Mouse (Mus musculus): Measurements from ENCODE around the gene Qpct.

Qpct gene

DNA sequence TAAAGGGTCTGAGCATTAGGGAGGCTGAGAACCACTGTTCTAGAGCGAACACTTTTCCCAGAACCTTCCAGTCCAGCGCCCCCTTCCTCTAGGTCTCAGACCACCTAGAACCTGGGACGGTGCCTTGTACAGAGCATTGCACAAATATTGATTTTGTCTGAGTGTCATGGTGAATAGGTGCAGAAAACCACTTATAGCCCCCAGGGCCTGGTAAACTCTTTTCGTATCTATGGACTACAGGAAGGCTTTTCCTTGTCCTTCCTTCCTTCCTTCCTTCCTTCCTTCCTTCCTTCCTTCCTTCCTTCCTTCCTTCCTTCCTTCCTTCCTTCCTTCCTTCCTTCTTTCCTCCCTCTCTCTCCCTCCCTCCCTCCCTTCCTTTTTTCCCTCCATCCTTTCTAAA is at the start of gene Qpct:
TSS of gene Qpct (plus strand) at position 301 of the 400 bp plus-strand sequence.
- no peak for DNase-seq (ENCODE audit: low read depth, low spot score)

DNA sequence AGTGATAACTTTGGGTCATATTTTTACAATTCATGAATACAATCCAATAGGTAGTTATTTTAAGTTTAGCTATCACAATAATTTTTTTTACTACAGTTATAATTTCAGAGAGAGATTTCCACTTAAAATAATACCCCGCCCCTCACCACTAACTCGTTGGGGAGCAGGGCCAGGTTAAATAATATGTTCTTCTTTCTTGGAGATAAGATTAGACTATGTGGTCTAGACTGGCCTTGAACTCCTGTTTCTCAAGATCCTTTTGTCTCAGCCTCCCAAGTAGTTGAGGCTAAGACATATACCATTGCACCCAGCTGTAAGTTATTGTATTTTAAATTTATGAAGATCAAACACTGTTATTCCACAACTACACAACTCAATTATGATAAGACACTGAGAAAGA is 38.1 kb upstream of the Qpct start:
- DNase-seq (ENCODE audit: low read depth, low spot score), result no peak

DNA sequence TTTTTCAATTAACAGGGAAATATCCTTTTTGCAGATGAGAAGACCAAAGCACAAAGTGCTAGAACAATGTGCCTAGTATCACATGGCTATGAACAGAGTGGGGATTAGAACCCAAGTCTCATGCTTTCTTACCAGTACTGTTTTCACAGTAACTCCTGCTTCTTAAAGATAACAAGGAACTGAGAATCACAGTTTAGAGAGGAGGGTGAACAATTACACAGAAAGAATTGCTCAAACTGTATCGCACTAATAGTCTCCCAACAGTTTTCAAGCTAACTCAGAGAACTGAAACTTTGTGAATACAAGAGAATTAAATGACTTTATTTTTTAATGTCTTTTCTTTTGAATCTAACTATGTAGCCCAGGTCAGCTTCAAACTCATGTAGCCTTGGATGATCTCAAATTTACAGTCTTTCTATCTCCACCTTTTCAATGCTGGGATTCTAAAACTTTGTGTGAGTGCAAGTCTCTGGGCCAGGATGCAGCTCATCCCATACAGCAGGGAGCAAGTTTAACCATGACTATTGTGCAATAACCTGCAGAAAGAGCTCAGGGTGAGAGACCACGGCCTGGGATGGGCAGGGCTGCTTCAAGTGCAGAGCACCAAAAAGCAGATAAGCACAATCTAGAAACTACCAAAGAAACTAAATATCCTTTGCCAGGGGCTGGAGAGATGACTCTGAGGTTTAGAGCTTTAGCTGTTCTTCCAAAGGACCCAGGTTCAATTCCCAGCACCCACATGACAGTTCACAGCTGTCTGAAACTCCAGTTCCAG is 36.6 kb upstream of the Qpct start:
- DNase-seq (ENCODE audit: low read depth, low spot score), result no peak

DNA sequence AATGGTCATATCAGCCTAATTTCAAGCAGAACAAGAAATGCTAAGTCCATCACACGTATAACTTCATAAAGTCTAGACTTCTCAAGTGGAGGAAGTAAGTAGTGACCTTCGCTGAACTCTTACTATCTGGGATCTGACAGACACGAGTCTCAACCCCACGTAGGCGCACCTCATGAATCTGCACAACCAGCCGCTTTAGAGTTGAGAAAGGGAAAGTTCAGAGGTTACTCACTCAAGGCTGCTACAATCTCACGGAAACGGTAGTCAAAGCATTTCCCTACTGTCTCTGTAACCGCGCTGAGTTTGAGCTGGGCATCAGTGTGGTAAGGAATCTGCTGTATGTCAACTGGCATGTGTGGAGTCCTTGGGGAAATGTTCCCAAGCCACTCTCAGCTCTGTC is 35.9 kb upstream of the Qpct start:
- no peak for DNase-seq (ENCODE audit: low read depth, low spot score)

DNA sequence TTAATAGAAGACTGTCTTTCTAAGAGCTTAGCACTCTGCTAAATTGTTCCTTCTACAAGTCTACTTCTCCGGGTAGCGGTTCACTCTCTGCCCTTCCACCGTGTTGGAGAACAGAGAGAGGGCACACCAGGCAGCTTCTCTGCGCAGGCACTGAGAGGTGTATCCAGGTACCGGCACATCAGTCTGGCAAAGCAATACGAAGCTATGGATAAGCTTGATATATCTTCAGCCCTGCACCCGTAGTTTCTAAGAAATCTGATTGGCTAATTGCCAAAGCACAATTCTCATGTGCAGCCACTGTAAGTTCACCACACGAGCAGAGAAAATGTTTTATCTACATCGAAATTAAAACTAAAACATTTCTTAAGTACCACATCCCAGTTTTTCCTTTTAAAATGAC is 33.3 kb upstream of the Qpct start:
- DNase-seq (ENCODE audit: low read depth, low spot score), result no peak

- no peak for DNase-seq (ENCODE audit: low read depth, low spot score)
These were observed 31.9 kb upstream of the Qpct start for GRCm38 (mm10) chr17:79019726-79020207.

GRCm38 (mm10) chr17:79020208-79020983 is 31.3 kb upstream of the Qpct start, which contains the start of gene Prkd3:
Gene Prkd3 (minus strand): TSS chr17:79020816.
- DNase-seq (ENCODE audit: low read depth, low spot score), result peak; percentile 48

DNA sequence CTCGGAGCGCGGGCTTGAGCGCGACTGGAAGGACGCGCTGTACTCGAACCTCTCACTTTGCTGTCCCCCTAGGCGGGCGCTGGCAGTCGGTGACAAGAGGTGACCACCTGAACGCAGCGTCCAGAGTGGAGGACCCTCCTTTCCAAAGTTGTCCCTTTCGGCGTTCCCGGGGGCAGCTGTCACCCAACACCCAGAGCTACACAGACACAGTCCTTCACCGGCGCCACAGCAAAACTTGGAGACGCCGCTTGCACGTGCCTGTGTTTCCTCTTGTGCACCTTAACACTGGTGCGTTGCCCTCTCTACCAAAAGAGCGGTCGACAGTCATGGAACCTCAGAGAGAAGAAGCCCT is 30.7 kb upstream of the Qpct start:
- no peak for DNase-seq (ENCODE audit: low read depth, low spot score)

GRCm38 (mm10) chr17:79022746-79023145 is 29.0 kb upstream of the Qpct start:
- DNase-seq (ENCODE audit: low read depth, low spot score), result no peak

DNA sequence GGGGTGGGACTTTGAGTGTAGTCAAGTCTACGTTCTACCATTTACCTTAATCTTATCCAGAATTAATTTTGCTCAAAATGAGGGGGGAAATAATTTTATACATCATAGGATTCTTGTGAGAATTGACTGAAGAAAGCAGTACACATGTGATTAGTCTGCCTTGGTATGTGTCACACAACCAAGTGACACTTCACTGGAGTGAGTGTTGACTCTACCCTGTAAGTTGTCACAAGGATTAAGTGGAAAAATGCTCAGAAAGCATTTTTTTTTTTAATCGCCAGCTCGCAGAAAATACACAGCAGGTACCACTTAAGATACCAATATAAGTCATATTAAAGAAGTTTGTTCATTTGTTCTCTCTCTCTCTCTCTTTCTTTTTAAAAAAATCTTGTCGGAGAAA is 27.2 kb upstream of the Qpct start:
- DNase-seq (ENCODE audit: low read depth, low spot score), result no peak

GRCm38 (mm10) chr17:79029226-79029625 is 22.5 kb upstream of the Qpct start:
- DNase-seq (ENCODE audit: low read depth, low spot score), result no peak

DNA sequence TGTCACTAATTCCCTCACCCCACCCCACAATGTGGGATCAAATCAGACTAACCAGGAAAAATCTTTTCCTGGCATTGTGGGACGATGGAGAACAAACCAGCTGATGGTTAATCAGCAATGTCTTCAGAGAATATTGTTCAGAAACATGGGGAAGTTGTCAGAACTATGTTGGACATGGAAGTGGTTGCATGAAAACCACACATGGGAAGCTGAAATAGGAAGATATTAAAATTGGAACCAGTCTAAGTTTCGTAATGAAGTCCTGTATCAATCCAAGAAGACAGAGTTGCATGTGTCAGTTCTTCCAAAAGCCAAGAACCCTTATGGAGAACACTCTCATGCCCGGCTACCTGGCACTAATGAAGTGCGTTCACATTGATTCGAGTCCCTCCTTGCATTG is 20.1 kb upstream of the Qpct start:
- DNase-seq (ENCODE audit: low read depth, low spot score), result no peak

GRCm38 (mm10) chr17:79032782-79033181 is 18.9 kb upstream of the Qpct start:
- DNase-seq (ENCODE audit: low read depth, low spot score), result no peak

GRCm38 (mm10) chr17:79039660-79040059 is 12.0 kb upstream of the Qpct start:
- no peak for DNase-seq (ENCODE audit: low read depth, low spot score)

- no peak for DNase-seq (ENCODE audit: low read depth, low spot score)
These were observed 8.0 kb upstream of the Qpct start for GRCm38 (mm10) chr17:79043705-79044104.

GRCm38 (mm10) chr17:79052088-79052812 is 544 bp downstream of the Qpct start:
- DNase-seq (ENCODE audit: low read depth, low spot score), result peak; percentile 84

DNA sequence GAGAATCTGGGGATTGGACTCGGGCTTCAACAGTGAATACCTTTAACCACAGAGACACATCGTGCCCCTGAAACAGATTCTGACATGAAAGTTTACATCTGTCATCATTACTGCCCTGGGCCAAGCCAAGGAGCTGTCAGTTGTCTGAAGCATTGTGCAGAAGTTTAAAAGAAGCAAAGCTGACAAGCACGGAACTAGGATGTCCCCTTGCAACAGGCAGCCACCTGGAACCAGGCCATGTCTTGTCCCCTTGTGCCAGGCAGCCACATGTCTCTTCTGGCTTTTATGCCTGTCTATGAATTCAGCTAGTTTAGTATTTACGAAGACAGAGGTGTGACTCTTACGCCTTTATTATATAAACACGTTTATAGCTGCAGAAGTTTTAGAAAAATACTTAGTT is 6.6 kb downstream of the Qpct start:
- no peak for DNase-seq (ENCODE audit: low read depth, low spot score)

- DNase-seq (ENCODE audit: low read depth, low spot score), result no peak
These were observed 8.5 kb downstream of the Qpct start for GRCm38 (mm10) chr17:79060221-79060620.

DNA sequence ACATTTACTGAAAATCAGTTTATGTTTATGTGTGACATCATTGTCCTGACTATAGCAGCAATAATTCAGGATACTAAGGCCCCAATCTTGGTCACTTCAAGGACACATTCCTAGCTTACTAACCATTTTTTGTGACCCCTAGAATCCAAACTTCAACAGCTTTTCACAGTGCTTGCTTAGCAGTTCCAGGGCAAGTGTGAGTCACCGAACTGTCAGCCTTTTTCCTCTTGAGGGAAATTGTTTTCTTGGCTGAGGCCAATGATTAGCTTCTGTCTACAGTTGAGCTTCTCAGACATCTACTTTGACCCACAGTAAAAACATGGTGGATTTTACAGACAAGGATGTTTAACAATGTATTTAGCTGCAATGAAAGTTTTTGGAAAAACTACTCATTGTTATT is 12.5 kb downstream of the Qpct start:
- no peak for DNase-seq (ENCODE audit: low read depth, low spot score)

DNA sequence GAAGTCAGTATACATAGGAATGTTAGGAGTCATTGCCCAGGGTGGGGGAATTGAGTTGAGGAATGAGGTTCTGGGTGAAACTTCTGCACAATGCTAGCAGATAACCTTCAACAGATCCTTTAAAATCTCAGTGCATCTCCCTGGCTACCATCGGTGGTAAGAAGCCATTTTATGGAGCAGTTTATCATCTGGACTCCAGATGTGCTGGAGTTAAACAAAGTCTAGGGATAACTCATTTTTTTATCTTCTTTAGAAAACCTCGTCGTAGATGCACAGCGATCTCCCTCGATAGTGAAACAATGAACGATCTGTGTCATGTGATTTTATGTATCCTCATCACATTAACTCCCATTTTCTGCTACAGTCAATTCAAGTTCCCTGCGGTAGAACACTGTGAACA is 16.9 kb downstream of the Qpct start:
- DNase-seq (ENCODE audit: low read depth, low spot score), result no peak

DNA sequence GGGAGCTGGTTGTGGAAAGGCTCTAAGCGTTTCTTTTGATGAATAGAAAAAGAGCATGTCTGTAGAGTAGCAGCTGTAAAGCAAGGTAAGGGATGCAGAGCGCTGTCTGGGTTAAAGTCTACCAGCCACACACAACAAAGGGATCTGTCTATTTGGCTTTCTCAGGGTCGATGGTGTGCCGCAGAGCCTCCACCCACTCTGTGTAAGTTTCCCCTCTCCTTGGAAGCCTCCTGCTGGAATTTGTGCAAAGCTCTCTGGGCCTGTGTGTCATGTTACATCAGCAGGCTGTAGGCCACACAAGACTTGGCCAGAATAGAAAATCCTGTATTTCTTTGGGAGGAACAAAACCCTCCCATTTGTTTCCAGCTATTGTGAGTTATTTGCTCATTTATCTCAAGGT is 17.3 kb downstream of the Qpct start:
- DNase-seq (ENCODE audit: low read depth, low spot score), result peak; percentile 19

DNA sequence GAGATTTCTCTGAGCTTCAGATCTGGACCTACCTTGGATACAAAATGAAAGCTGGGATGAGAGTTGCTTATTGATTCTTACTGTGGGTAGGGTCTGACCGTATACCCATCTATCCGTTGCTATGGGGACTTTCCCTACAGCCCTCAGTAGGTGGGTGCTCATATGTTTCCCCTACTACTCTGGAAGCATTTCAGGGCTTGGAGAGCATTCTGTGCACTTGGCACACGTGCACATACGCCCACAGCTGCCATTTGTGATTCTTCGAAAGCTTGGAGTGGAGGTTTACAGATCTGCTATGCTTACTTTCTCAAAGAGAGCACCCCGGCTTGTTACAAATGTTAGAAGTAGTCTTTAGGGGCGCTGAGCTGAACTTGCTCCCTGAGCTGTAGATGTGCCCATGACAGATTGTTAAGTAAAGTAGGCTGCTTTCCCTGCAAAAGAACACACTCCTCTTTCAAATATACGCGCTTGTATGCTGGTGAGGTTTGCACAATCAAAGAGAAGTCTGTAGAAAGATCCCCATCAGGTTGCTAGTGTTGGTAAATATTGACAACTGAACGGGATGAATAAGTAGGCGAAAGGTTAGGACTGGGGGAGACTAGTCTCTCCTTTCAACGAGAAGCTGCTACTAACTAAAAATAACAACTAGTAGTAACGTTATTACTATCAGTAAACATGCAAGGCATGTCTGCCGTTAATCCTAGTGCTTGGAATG is 18.2 kb downstream of the Qpct start:
- DNase-seq (ENCODE audit: low read depth, low spot score), result peak; percentile 80
